Mouse (Mus musculus) heart, embryonic 14.5 days (tissue): ENCODE measurements around the gene Lysmd2. TPM values are rescaled to one million over a fixed set of nuclear protein-coding genes. Genes with fewer than 3 reads are reported as not detected.
A peak's percentile ranks its signal among the peaks of the same experiment; 100 is the strongest.

Experiments used
- ATAC-seq: fragments of 200-750 bp; cut with Nextera tagmentation; 2 replicates; pipeline ENCODE4 v1.8.0; 2017; ENCODE audit warnings: low read depth, moderate TSS enrichment; ENCODE audit not compliant: insufficient number of reproducible peaks, insufficient read depth, low FRiP score
- H3K27ac ChIP-seq, 2 experiments: fragments of 200-500 bp in 1 of 2; fragments of 300-500 bp in 1 of 2; sonication (generic) in 1 of 2; replicated peaks in 1 of 2; 2 replicates each; pipeline ENCODE4 v1.5.1; 2012 to 2014; ENCODE audit warnings: low read depth in 2 of 2, low read length in 2 of 2, control low read depth in 1 of 2, mild to moderate bottlenecking in 1 of 2, mixed read lengths in 1 of 2; ENCODE audit not compliant: control insufficient read depth in 1 of 2, insufficient read depth in 1 of 2
- H3K27me3 ChIP-seq: fragments of 300-500 bp; sonication (generic); 2 replicates; pipeline ENCODE4 v1.6.1; 2014; ENCODE audit warnings: mild to moderate bottlenecking, low read length, control low read depth; ENCODE audit not compliant: control insufficient read depth, insufficient read depth
- H3K36me3 ChIP-seq: fragments of 300-500 bp; sonication (generic); 2 replicates; pipeline ENCODE4 v1.6.1; 2014; ENCODE audit warnings: mild to moderate bottlenecking, control low read depth, low read length, mixed read lengths; ENCODE audit not compliant: control insufficient read depth, insufficient read depth
- H3K4me1 ChIP-seq, 2 experiments: fragments of 200-500 bp in 1 of 2; fragments of 300-500 bp in 1 of 2; sonication (generic) in 1 of 2; 2 replicates each; pipeline ENCODE4 v1.6.1; 2012 to 2014; ENCODE audit warnings: low read length in 2 of 2, control low read depth in 1 of 2, mixed read lengths in 1 of 2; ENCODE audit not compliant: control insufficient read depth in 2 of 2, insufficient read depth in 2 of 2
- H3K4me2 ChIP-seq: fragments of 300-500 bp; sonication (generic); 2 replicates; pipeline ENCODE4 v1.6.1; 2014; ENCODE audit warnings: mild to moderate bottlenecking, low read length
- H3K4me3 ChIP-seq, 2 experiments: fragments of 200-500 bp in 1 of 2; fragments of 300-500 bp in 1 of 2; sonication (generic) in 1 of 2; 2 replicates each; pipeline ENCODE4 v1.5.1; 2012 to 2014; ENCODE audit warnings: low read length in 2 of 2, mild to moderate bottlenecking in 2 of 2, control low read depth in 1 of 2, low read depth in 1 of 2, moderate library complexity in 1 of 2; ENCODE audit not compliant: control insufficient read depth in 1 of 2, insufficient read depth in 1 of 2
- H3K9ac ChIP-seq: fragments of 300-500 bp; sonication (generic); 2 replicates; pipeline ENCODE4 v1.6.1; 2014; ENCODE audit warnings: mild to moderate bottlenecking, low read length
- H3K9me3 ChIP-seq: fragments of 300-500 bp; sonication (generic); 2 replicates; pipeline ENCODE4 v1.6.1; 2016; ENCODE audit warnings: low read length, control low read depth; ENCODE audit not compliant: control insufficient read depth
- WGBS: fragments of 180-500 bp; shearing (Covaris S2); extraction: QIAGEN DNeasy Blood & Tissue Kit; methylation state at CpG from one replicate; pipeline ENCODE4 v1.1.7; 2014; 5-methylcytosine and 5-hydroxymethylcytosine counted together
- polyA plus RNA-seq: library from polyadenylated mRNA; unstranded; fragments of >200 nt; fragmentation: Nextera tagmentation; extraction: Ambion mirVana; gene quantifications from 2 replicates; pipeline ENCODE4 v1.2.1, GENCODE M21; 2014

Lysmd2 gene
- 20.5 and 21.3 TPM in 2 replicates for polyA plus RNA-seq

GRCm38 (mm10) chr9:75625556-75626307 lies at the start of gene Lysmd2:
TSS of gene Lysmd2 (plus strand) at chr9:75625741.
- Histone ChIP-seq H3K27ac (peak within 1 kb of the TSS; percentile 43 to 75), H3K36me3 (no peaks in the 10 kb centered on the region), H3K4me3 (peak within 1 kb of the TSS; percentile 85 to 98), H3K4me2 (peak within 1 kb of the TSS; percentile 94), H3K9ac (peak within 1 kb of the TSS; percentile 90), H3K9me3 (0 out of 2 replicates have a peak, but pooled peaks cover 2% of the 10 kb centered on the region), H3K27me3 (0 out of 2 replicates have a peak, but pooled peaks cover 5% of the 10 kb centered on the region), H3K4me1 (peaks cover 2 to 3% of the 10 kb centered on the region in 2 experiments; a peak in 3 of 4 replicates)
- peak; percentile 90 for ATAC-seq
- WGBS = under 1% methylated on average over 87 of the region's 94 CpGs

DNA sequence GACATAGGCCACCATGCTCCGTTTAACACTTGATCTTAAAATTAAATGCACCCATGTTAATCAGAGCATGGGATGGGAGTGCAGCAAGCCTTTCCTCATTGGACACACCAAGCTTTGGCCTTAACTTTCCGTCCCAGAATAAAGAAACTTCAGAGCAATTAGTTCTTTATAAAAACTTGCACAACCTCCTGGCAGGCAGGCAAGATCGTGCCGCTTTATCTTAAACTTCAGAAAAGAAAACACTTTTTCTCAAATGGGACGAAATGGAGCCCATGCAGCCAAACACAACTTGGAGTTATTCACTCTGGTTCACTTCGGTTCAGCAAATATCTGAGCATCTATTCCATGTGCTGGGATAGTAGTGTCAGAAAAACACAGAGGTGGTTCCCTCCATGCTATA lies 46.2 kb upstream of the Lysmd2 start:
- Histone ChIP-seq H3K9me3 (no peaks in the 10 kb centered on the region), H3K27ac (no peak overlapping the region), H3K4me2 (no peak overlapping the region), H3K36me3 (no peaks in the 10 kb centered on the region), H3K27me3 (no peaks in the 10 kb centered on the region), H3K4me3 (no peak overlapping the region), H3K4me1 (no peaks in the 10 kb centered on the region; a peak in 2 of 4 replicates), H3K9ac (no peak overlapping the region)
- 73% methylated on average over 6 of the region's 6 CpGs for WGBS
- ATAC-seq = no peak

DNA sequence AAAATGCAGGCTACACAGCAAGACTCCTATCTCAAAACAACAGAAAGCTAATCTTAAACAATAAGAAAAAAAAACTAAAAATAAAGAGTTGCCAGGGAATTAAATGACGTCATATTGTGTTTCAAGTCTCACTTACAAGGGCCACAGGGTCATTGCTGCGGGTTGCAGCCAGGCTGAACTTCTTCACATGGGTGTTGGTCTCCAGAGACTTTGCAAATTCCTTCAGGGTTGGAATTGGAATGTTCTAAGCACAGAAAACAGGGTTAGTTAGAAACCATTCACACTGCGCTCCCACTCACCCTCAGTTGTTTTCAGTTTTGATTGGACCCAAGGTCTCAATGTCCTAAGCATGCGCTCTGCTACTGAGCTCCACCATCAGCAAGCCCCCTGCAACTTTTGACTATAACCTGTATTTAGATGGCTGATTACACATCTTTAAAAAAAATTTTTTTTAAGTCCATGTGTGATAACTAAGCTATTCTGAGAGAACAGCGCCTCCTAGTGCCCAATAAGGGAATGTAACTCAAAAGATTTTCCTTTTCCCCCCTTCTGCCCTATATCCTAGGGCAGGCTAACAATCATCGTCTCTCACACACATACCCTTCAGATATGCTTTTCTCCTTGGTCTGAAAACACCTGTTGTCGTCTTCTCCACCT lies 43.7 kb upstream of the Lysmd2 start:
- Histone ChIP-seq H3K9ac (no peak overlapping the region), H3K9me3 (no peaks in the 10 kb centered on the region), H3K27me3 (no peaks in the 10 kb centered on the region), H3K36me3 (no peaks in the 10 kb centered on the region), H3K27ac (no peak overlapping the region), H3K4me1 (no peaks in the 10 kb centered on the region; a peak in 2 of 4 replicates), H3K4me3 (no peak overlapping the region), H3K4me2 (no peak overlapping the region)
- 49% methylated on average over 7 of the region's 7 CpGs for WGBS
- no peak for ATAC-seq

DNA sequence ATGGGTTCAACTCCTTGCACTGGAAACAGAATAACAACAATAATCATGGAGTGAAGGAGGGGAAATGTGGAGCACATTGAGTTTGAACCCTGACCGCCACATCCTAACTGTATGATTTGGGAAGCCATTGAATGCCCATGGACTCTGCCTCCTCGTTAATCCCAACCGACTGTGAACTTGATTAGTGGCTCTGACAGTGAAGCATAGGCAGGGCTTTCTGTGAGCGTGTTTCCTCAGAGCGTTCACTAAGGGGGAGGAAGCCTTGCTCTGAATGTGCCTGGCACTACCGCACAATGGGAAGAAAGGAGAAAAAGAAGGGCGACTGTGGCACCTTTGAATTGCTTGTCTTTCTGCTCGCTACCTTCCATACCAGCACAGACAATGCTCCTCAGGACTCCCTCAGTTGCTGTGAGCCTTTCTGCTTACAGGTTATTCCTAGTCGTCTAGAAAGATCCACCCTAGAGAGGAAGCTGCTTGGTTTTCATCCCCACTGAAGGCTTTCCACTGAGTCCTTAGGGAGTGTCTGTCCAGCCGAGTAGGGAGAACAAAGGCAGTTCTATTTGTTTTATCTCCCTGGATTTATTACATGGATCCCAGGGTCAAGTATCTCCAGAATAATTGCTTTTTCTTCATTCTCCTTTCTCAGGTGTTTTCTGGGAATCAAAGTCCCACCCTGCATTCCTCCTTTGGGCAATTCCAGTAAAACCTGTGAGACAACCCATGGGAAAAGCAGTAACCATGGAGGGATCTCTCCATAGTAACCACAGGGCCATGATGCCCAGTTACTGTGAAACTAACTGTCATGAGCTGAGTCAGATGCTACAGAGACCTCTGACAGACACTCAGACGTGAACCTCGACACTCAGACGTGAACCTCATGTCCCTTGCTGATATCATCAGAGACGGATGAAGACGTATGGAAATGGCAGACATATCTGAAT lies 35.4 kb upstream of the Lysmd2 start:
- WGBS = 75% methylated on average over 15 of the region's 15 CpGs

GRCm38 (mm10) chr9:75593481-75593880 lies 32.1 kb upstream of the Lysmd2 start:
- 81% methylated on average over 5 of the region's 5 CpGs for WGBS
- Histone ChIP-seq H3K36me3 (no peaks in the 10 kb centered on the region), H3K4me3 (no peak overlapping the region), H3K4me2 (no peak overlapping the region), H3K9me3 (0 out of 2 replicates have a peak, but pooled peaks cover 2% of the 10 kb centered on the region), H3K4me1 (no peaks in the 10 kb centered on the region), H3K27ac (no peak overlapping the region), H3K27me3 (no peaks in the 10 kb centered on the region), H3K9ac (no peak overlapping the region)
- no peak for ATAC-seq

More for the DNA sequence above, 35.4 kb upstream of the Lysmd2 start:
- Histone ChIP-seq H3K27me3 (no peaks in the 10 kb centered on the region), H3K27ac (no peak overlapping the region), H3K4me2 (no peak overlapping the region), H3K4me1 (no peaks in the 10 kb centered on the region), H3K36me3 (no peaks in the 10 kb centered on the region), H3K9ac (no peak overlapping the region), H3K4me3 (no peak overlapping the region), H3K9me3 (0 out of 2 replicates have a peak, but pooled peaks cover 2% of the 10 kb centered on the region)
- ATAC-seq = no peak

DNA sequence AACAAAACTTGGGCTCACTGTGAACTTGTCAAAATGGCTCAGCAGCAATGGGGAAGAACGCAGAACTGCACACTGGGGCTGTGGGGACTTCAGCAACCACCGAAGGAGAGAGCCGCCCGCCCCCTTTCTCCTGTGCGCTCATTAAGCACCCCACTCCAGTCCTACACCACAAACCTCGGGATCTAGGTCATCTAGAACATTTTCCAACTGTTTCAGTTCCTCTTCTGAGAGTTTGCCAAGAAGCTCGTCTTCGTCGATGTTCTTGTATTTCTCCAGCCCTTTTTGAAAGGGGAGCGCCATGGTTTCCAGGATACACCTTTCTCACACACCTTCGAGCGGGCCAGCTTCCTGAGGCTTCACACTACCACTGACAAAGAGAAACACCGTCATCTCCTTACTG lies 28.5 kb upstream of the Lysmd2 start:
- no peak overlapping the region for H3K27ac ChIP-seq
- no peak overlapping the region for H3K4me2 ChIP-seq
- no peak overlapping the region for H3K4me3 ChIP-seq
- H3K36me3 ChIP-seq = no peaks in the 10 kb centered on the region
- H3K9me3 ChIP-seq = no peaks in the 10 kb centered on the region
- no peak overlapping the region for H3K9ac ChIP-seq
- no peaks in the 10 kb centered on the region for H3K27me3 ChIP-seq
- H3K4me1 ChIP-seq = peaks cover 9 to 13% of the 10 kb centered on the region in 2 experiments
- 85% methylated on average over 13 of the region's 13 CpGs for WGBS
- ATAC-seq = no peak

GRCm38 (mm10) chr9:75597596-75597995 lies 27.9 kb upstream of the Lysmd2 start:
- Histone ChIP-seq H3K27ac (no peak overlapping the region), H3K4me3 (no peak overlapping the region), H3K36me3 (no peaks in the 10 kb centered on the region), H3K4me1 (peaks cover 9 to 13% of the 10 kb centered on the region in 2 experiments), H3K27me3 (no peaks in the 10 kb centered on the region), H3K9ac (no peak overlapping the region), H3K9me3 (no peaks in the 10 kb centered on the region), H3K4me2 (no peak overlapping the region)
- 67% methylated on average over 4 of the region's 4 CpGs for WGBS
- ATAC-seq = no peak
